Mouse (Mus musculus): Measurements from ENCODE around the gene Elp6. TPM values are rescaled to one million over a fixed set of nuclear protein-coding genes. Genes with fewer than 3 reads are reported as not detected.

The Elp6 gene
- total RNA-seq (2021) = 10 to 100 TPM in 1 of 2 experiments, 1 to 10 TPM in 1; 10.0 to 13.6 TPM
- long read RNA-seq, experiment 1, transcript Elp6-205 (7 exons, 1,304 nt) = major isoform, 13 of 21 reads
- long read RNA-seq, experiment 1, partial matches to known transcripts = 3 of 21 reads
- long read RNA-seq, experiment 1, other reads (novel, unspliced or antisense) = 5 of 21 reads
- long read RNA-seq, experiment 2, transcript Elp6-205 (7 exons, 1,304 nt) = major isoform, 16 of 17 reads
- long read RNA-seq, experiment 2, partial matches to known transcripts = 0 of 17 reads
- long read RNA-seq, experiment 2, other reads (novel, unspliced or antisense) = 1 of 17 reads

DNA sequence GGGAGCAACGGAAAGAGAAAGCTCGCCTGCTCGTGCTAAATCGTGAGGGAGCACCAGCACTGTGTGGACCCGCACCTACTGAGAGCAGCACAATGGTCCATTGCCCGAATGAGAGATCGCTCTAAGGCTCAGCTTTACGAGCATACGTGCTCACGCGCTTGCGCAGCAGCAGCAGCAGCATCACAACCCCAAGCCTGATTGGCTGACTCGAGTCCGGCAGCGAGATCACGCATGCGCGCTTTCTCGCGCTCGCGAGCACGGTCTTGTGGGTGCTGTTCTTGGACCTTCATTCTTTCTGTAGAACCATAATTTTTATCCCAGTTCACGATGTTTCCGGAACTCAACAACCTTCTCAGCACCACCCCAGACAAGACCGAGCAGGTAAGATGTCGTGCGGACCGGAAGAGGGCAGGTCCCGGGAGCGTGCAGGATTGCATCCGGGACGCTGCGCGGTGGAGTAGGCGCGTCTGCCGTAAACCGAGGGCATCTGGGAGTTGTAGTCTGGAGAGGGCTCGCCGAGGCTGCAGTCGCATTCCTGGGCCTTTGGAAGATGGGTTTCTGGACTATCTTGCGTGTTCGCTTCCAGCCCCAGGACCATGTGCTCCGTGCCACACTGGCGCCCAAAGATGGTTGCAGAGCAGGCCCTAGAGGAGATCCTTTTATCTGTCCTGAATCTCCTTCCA is at the start of gene Elp6:
TSS of gene Elp6 (plus strand) at position 205 of the 683 bp plus-strand sequence.
- peak; percentile 88 to 92 for DNase-seq (ENCODE audit: low spot score in 2 of 2)

DNA sequence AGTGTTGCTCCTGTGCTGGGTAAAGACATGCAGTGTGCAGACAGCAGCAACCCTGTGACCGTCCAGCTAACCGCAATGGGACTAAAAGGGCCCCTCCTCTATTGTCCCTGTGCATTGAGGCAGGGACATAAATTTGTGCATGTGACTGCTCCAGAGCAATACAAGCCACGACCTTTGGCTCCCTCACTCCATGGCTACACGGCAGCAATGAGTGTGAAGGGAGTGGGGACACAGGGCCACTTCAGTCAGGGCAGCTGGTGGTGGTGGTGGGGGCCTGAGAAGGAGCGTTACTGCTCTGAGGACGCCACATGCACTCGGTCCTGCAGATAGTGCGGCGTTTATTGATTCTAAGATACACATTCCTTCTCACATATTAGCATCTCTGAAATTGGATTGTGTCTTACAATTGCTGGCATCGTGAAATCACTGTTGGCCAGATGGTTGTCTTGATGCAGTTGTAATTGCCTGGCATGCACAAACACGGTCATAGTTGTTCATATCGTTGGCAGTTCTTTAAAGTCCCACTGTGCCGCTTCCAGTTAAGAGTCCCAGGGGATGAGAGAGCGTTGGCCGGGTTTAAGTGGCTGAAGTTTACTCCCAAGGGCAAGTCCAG is 49.5 kb upstream of the Elp6 start:
- DNase-seq (ENCODE audit: low spot score in 2 of 2) = no peak

DNA sequence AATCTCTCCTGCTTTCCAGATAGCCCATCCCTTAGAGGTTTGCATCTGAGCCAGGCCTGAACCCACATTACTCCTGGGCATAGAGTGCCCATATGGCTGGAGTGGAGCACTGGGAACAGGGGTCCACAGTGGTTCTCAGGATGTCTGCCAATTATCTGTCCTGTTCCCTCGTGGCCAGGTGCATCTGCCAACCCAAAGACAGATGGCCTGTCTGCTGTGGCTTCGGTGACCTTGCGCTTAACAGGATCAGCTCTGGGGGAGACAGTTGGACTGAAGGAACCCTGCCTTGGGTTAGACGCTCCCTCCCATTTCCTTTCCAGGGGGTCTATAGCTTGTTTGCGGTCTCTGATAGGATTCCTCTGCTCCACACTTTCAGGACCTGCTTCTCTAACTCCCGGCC is 46.3 kb upstream of the Elp6 start:
- no peak for DNase-seq (ENCODE audit: low spot score in 2 of 2)

DNA sequence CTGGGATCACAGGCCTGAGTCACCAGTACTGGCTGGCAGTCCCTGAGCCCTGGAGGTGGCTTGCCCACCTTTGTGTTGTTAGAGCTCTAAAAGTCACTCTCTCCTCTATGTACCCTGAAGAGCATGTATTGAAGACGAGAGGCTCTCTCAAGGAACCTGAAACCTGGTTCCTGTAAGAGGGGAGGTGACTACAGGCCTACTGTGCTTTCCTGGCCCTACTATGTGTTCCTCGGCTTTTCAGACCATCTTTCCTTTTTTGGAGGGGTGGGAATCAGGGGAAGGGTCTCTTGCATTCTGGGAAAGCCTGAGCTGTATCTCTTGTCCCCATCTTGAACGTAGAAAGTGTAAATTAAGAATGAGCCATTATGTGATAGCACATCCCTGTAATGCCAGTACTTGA is 45.9 kb upstream of the Elp6 start:
- no peak for DNase-seq (ENCODE audit: low spot score in 2 of 2)

DNA sequence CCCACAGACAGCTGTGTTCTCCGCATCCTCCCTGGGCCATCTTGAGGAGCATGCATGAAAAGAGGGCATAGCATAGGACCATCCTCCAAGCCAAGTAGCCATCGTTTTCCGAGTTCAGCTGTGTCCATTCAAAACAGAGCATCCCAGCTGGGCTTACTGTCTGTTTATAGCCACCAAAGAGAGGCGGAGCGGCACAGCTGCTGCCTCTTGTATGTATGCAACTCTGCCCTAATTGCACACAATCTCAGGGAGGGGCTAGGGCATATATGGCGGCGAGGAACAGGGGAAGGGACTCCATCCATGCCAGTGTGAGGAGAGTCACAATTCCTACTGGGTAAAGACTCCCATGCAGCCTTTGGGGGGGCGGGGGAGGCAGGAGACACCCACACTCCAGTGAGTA is 41.8 kb upstream of the Elp6 start:
- DNase-seq (ENCODE audit: low spot score in 2 of 2) = no peak

DNA sequence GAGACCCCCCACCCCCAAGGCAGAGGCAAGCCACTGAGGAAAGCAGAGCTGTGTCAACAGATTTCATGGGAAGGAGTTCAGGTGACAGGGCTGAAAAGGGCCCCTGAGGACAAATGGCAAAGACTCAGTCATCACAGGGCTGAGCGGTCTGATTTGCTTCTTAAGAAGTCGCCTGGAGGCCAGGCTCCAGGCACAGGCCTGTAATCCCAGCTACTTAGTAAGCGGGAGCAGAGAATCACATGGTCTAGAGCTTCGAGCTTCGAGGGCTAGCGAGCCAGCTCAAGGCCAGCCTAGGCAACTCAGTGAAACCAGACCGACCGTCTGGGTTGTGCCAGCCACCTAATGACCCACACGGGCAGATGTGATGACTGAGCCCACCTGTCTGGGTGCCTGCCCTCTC is 40.0 kb upstream of the Elp6 start:
- DNase-seq (ENCODE audit: low spot score in 2 of 2) = no peak

DNA sequence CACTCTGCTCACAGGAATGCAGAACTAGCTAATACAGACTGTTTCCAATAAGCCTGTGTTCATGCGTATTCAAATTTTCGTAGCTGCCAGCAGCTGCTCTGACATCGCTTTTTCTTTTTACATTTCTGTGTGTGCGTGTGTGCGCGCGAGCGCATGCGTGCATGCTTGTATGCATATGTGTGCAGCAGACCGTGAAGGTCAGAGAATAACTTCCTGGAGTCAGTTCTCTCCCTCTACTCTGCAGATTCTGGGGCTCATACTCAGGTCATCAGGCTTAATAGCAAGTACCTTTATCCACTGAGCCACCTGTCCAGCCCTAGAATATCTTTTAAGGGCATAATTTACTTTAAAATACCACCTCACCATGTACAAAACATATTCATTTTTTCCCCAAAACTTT is 36.6 kb upstream of the Elp6 start:
- no peak for DNase-seq (ENCODE audit: low spot score in 2 of 2)

DNA sequence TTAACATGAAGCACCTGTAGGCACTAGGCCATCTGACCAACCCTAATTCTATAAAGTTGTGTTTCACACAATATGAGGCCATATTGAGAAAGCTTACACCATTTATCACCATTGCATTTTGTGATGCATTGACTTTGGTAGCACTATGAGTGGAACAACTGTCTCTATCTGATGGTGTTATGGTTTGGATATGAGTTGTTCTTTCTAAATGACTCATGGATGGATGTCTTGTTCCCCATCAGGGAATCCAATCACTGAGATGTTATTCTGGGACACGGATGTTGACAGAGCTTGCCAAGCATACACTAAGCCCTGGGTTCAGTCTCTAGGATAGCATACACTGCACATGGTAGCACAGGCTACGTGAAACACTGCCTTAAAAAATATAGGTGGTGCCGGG is 32.6 kb upstream of the Elp6 start:
- DNase-seq (ENCODE audit: low spot score in 2 of 2) = no peak

DNA sequence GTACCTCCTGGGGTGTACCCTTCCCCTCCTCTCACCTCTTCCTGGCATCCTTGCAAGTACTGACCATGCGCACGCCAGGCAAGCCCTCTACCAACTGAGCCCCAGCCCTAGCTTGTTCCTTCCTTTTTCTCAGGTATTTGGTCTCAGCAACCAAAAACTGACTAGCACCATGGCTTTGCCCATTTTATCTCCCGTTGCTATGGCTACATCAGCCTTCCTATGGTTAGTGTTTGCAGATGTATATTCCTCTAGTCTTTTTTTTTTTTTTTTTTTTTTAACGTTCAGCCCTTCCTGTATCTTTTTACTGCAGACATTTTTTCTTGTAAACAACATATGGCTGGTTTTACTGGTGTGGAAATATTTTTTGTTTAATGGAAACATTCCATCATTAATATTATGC is 31.5 kb upstream of the Elp6 start:
- no peak for DNase-seq (ENCODE audit: low spot score in 2 of 2)

DNA sequence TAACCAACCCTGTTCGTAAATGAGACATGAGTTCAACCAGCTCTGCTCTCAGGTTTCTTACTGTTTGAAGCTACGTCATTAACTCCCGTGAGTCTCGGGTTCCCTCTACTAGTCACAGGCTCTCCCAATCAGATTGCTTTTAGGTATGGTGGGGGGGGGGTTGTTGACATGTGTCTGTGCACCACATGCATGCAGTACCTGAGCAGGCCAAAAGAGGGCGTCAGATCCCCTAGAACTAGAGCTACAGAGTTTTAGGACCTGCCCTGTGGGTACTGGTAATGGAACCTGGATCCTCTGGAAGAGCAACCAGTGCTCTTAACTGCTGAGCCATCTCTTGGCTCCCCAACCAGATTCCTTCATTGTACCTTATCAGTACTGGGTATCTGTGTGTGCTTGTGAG is 29.1 kb upstream of the Elp6 start:
- no peak for DNase-seq (ENCODE audit: low spot score in 2 of 2)

DNA sequence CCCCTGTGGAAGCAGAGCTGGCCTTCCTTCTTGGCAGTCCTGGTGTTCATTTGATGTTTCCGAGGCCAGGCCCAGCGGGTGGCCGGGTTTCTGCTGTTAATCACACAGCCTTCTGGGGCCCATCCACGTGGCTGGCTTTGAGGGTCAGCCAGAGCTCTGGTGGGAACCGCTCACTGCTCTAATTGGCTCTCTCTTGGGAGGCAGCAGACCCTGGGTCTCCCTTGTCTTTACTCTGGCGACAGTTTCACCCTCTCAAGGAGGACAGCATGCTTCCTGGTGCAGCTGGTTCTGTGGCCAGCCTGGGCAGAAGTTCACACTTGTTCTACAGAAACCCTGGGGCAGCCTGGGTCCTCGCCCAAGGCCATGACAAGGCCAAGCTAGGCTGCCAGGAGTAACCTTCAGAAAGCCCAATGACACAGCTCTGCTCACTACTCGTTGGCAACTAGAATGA is 27.5 kb upstream of the Elp6 start:
- peak in 1 of 2 experiments; percentile 60 for DNase-seq (ENCODE audit: low spot score in 2 of 2)

DNA sequence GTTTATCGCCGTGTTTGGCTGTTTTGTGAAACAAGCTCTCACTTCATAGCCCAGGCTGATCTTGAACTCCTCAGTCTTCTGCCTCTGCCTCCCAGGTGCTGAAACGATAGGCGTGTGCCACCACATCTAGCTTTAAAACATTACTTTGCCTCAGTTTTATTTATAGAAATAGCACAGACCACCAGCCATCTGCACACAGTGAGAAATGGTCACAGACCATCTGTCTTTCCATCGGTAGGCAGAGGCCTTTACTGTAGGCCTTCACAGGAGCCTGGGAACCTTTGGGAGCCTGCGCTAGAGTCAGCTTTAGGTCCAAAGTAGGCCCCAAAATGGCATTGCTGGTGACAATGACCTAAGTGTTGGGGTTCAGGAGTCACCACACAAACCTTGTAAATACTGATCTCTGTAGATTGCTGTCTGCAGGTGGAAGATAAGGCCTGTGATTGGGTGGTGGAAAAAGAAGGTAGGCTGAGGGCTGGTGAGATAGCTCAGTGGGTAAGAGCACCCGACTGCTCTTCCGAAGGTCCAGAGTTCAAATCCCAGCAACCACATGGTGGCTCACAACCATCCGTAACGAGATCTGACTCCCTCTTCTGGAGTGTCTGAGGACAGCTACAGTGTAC is 20.8 kb upstream of the Elp6 start:
- no peak for DNase-seq (ENCODE audit: low spot score in 2 of 2)

DNA sequence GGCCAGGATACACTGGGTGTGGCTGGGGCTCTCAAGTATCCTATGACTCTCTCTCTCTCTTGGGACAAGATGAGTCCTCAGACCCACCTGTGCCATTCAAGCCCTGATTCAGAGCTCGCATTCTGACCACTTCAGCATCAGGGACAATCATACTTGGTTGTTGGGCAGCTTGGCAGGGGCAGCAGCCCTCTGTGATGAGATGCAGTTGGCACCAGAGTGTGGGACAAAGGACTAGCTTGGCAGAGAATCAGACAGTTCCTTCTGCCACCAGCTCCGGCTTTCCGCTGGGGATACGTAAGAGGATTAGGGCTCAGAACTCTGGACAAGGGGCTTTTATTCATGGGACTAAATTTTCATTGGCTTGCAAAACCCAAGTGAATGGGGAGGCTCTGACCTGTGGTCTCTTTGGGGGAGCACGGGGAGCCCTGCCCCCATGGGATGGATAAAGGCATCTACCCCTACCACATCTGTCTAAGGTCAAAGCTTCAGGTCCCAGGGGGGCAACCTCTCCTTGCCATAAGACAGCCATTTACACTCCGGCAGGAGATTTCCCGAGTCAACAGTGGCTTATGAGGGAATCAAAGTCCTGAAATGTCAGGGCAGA is 17.6 kb upstream of the Elp6 start:
- DNase-seq (ENCODE audit: low spot score in 2 of 2) = peak; percentile 26 to 31

DNA sequence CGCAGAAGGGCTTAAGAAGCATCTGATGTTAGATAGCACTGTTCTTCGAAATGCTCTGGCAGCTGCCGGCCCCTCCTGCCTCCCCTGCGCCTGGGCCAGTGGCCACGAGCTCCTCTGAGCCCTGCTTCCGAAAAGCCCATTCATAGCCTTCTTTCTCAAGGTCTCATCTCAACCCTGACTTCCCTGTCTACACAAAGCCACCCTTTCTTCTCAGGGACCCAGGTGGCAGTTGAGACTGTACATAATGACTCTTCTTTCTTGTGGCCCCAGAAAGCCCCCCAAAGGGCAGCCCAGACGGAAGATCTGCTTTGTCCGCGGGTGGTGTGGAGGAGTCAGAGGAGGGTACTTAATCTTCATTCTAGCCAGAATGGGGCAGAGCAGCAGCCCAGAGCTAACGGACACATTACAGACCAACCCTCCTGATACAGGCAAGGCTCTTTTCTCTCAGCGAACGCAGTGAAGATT is 11.7 kb upstream of the Elp6 start:
- DNase-seq (ENCODE audit: low spot score in 2 of 2) = peak in 1 of 2 experiments; percentile 15

DNA sequence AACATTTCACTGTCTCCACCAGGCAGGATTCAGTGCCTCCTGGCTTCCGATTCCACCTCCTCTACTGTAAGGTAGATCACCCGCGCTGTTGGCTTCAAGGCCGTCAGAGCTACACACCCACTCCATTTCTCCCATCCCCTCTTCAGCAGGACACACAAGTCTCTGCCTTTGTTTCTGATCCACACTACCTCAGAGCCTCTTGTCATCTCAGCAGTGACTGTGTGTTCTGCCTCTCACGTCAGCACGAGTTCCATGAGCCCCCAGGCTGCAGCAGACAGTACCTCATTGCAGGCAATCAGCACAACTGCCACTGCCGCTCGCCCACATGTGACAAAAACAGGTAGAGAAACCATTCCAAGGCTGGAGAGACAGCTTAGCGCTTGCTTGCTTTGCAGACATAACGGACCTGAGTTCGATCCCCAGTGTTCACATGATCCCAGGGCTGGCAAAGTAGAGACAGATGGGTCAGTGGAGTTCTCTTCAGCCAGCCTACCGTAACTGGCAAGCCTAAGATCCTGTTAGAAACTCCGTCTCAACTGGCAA is 11.0 kb upstream of the Elp6 start:
- DNase-seq (ENCODE audit: low spot score in 2 of 2) = peak; percentile 20 to 34

DNA sequence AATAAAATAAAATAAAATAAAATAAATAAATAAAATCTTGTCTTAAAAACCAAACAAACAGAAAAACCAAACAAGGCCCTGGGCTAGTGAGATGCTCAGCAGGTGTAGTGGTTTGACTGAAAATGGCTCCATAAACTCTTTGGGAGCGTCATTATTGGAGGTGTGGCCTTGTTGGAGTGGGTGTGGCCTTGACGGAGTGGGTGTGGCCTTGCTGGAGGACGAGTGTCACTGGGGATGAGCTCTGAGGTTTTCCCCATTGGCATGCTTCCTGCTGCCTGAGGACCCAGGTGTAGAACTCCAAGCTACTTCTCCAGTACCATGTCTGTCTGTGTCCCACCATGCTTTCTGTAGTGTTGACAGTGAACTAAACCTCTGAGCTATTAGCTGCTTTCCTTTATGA is 10.2 kb upstream of the Elp6 start:
- no peak for DNase-seq (ENCODE audit: low spot score in 2 of 2)

DNA sequence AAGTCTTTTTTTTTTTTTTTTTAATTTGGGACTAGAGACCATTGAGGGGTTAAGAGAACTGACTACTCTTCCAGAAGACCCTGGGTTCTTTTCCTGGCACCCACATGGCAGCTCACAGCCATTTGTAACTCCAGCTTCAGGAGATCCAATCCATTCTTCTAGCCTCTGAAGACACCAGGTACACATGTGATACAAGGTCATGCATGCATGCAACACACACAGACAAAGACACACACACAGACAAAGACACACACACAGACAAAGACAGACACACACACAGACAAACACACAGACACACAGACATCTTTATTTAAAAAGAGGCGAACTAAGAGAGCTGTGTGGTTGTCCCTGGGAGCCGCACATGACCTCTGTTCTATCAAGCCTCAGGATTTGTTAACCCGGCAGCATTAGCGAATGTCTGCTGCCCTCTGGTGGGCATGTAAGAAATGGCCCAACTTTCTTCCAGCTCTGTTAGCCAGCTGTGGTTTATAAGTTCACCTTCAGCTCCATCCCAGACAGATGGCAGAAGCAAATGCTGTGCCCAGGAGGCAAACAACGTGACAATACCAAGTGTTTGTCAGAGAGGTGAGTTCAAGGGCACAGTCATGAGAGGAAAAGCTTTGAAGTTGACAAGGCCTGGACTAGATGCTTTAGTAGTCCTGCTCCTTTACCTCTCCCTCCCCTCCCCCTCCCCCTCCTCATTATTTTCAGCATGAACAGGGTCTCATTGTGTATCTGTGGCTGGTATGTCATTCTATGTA is 7.9 kb upstream of the Elp6 start:
- DNase-seq (ENCODE audit: low spot score in 2 of 2) = peak; percentile 87 to 92

DNA sequence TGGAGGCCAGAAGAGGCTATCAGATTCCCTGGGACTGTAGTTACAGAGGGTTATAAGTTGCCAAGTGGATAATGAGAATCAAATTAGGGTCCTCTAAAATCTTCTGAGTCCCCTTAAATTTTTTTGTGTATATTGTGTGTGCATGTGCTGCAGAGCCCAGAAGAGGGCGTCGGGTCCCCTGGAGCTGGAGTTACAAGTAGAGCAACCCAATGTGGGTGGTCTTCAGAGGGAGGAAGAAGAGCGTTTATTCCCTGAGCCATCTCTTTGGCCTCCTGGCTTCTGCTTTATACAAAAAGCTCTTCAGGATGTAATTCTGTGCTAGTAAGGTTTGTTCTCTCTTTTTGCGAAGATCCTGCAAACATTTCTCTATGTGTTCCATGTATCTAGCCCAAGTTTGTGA is 457 bp upstream of the Elp6 start:
- DNase-seq (ENCODE audit: low spot score in 2 of 2) = peak in 1 of 2 experiments; percentile 26

DNA sequence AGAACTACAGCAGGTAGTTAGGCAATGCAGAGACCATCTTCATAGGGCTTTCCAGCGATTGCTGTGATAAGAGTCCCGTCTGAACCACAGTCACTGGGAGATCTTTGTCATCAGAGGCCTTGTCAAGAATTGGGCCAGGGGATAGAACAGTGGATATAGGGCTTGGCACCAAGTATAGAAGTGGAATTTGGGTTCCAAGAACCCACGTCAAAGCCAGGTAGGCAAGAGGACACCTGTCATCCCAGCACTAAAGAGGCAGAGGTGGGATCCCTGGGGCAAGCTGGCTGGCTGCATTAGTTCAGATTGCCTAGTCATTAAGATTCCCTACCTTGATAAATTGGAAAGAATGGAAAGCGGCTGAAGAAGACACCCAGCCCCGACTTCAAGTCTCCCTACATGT is 1.4 kb downstream of the Elp6 start:
- DNase-seq (ENCODE audit: low spot score in 2 of 2) = no peak

DNA sequence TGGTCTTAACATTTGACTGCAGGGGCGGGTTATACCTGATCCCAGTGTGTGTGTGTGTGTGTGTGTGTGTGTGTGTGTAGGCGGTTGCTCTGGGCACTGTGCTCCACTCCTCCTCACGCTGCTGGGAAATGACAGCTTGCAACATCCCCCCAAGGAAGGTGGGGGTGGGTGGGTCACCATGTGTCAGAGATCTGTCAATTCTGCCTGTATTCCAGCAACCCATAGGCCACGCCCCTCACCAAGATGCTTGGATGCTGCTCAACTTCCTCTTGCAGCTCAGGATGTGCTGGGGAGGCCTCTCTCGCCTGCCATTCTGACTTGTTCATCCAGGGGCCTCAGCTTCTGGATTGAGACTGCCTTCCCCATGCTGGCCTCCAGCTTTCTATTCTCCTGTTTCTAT is 9.7 kb downstream of the Elp6 start:
- no peak for DNase-seq (ENCODE audit: low spot score in 2 of 2)
